15 mouse cellular contexts compared by ENCODE assay signal in the genomic region with DNA sequence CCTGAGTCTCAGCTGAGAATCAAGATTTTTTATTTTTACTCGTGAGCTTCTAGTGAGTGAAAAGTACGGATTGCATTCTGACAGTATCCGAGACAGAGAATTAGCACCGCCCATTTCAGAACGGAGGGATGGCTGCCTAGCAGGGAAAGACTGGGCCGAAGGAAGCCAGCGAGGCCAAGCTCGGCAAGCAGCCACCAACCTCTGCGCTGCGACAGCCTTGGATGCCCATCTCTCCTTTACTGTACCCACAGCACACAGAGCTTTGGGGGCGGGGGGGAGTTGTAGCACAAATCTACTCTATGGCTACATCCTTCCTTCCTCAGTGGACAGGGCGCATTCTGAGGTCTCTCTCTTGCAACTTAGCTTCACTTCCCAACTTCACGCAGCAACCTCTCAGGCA.
"Had no signal": no experiment of that assay in that cellular context is flagged by ENCODE, and none has a peak within 500 bp of the region (broad histone marks: within the 10 kb centered on the region; RNA-seq: fewer than 3 reads in every experiment).

No protein-coding gene starts in this region.

- DNase-seq: lung, adult 2 months; lung, postnatal 14 days; lung, postnatal 36 days; right cerebral cortex, postnatal 14 days; thymus, adult 2 months; thymus, postnatal 25 days; thymus, postnatal 4 days had no signal

- H3K4me3 ChIP-seq: lung, embryonic 15.5 days; megakaryocyte, embryonic 14.5 days; midbrain, embryonic 13.5 days; midbrain, embryonic 15.5 days; neural tube, embryonic 12.5 days; stomach, embryonic 15.5 days had no signal

- H3K27ac ChIP-seq: lung, embryonic 15.5 days; macrophage; midbrain, embryonic 13.5 days; midbrain, embryonic 15.5 days; neural tube, embryonic 12.5 days; stomach, embryonic 15.5 days; stomach, postnatal 0 days had no signal
